Mouse (Mus musculus): ENCODE measurements around the gene Zscan12. TPM values are rescaled to one million over a fixed set of nuclear protein-coding genes. Genes with fewer than 3 reads are reported as not detected.

Gene Zscan12
- polyA plus RNA-seq, 2 experiments: 2.5 to 2.9 TPM

DNA sequence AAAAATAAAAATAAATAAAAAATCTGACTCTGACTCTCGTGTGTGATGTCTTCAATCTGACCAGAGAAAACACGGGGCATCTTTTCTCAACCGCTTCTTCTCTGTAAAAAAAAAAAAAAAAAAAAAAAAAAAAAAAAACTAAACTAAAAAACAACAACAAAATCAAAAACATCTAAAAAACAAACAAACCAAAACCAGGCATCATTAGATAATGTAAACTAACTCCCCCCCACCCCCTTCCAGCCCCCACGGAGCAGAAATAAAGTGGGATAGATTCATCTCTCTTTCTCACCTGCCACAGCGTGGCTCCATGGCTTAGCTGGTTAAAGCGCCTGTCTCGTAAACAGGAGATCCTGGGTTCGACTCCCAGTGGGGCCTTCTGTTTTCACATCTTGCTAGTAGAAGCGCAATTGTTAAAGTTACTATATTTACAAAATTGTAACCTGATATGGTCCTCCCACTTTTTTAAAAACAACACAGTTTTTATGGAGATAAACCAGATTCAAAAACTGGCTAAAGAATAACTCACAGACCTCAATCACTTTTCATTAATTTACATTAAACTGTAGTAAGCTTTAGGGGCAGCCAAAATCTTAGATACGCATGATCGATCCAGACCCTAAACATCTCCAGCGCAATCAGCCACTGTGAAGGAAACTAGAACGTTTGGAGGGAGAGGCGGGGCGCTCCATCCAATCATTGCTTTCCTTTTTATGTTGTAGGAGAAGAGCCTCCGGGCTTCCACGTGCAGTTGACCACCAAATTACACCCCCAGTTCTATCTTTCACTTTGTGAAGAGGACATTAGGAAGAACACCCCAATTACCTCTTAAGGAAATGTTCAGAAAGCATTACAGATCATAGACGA, 39.9 kb upstream of the Zscan12 start:
- Histone ChIP-seq H3K4me2 (ENCODE audit: low read depth) (peak overlapping the region; percentile 45), H3K4me3 (ENCODE audit: insufficient read depth in 1 of 2, low read depth in 2 of 2, low read length in 2 of 2) (peak overlapping the region in 1 of 2 experiments; percentile 9; a peak in 3 of 4 replicates), H3K9ac (replicated peaks) (no peak overlapping the region), H3K27ac (no peak overlapping the region), H3K9me3 (ENCODE audit: control insufficient read depth, low read length) (no peaks in the 10 kb centered on the region), H3K27me3 (ENCODE audit: control insufficient read depth, insufficient read depth, low read length) (peaks cover 4% of the 10 kb centered on the region; the same call in 1 of the 2 replicates), H3K36me3 (replicated peaks; ENCODE audit: control insufficient read depth, insufficient read depth, low read depth) (no peaks in the 10 kb centered on the region), H3K4me1 (replicated peaks; ENCODE audit: control insufficient read depth in 2 of 2, insufficient read depth in 2 of 2, low read length in 1 of 2) (peaks cover 3 to 4% of the 10 kb centered on the region in 2 experiments)
- TF ChIP-seq CTCF (IDR thresholded peaks at IDR 0.05; ENCODE audit: low read depth) (no peak), EP300 (IDR thresholded peaks at IDR 0.05; ENCODE audit: low read depth) (no peak)
- peak in 2 of 3 experiments; percentile 3 to 10 for DNase-seq (ENCODE audit: low read depth in 3 of 3, low spot score in 3 of 3)
- ATAC-seq (ENCODE audit: insufficient read depth): no peak
- 11% methylated on average over 18 of the region's 18 CpGs for WGBS (ENCODE audit: insufficient replicate concordance)

DNA sequence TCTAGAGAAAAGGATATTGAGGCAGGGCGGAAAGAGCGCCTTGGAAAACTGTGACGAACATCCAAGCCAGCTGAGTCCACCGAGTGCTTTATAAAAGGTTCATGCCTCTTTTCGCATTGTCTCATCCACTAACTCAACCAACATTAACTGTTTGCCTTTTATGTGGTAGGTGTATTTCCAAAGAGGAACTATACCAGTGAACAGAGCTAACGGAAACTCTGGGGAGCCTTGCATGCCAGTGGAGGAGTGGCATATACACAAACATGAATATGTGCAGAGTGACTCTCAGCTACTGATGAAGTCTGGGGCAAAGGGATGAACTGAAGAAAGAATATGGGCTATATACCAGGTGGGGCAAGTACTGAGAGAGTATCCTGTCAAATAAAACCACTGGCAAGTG, 39.2 kb upstream of the Zscan12 start:
- no peak overlapping the region for H3K4me3 ChIP-seq (ENCODE audit: insufficient read depth in 1 of 2, low read depth in 2 of 2, low read length in 2 of 2)

DNA sequence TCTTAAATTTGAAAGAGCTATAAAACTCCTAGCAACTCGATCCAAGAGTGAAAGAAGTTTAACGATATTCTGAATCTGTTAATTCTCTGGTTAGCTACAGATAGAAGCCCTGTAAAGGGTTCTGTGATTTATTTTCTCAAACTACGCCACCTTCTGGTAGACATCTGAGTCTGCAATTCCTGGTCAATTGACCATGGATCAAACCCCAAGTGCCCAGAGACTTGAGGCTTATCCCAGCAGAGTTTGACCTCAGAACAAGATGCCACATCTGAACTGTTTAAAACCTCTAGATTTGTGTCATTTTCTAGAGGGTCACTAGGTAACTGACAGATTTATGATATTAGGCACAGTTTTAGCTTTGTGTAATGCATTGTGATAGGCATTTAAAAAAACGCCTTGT, 36.4 kb upstream of the Zscan12 start:
- DNase-seq (ENCODE audit: low read depth in 3 of 3, low spot score in 3 of 3) (peak; percentile 12 to 33 (median 20)), ATAC-seq (ENCODE audit: insufficient read depth) (peak; percentile 58; the same call in 1 of the 2 replicates)
- H3K4me2 ChIP-seq (ENCODE audit: low read depth): peak overlapping the region; percentile 72
- H3K27me3 ChIP-seq (ENCODE audit: control insufficient read depth, insufficient read depth, low read length): peaks cover 4% of the 10 kb centered on the region; the same call in 1 of the 2 replicates
- no peak overlapping the region for H3K27ac ChIP-seq
- H3K4me1 ChIP-seq (replicated peaks; ENCODE audit: control insufficient read depth in 2 of 2, insufficient read depth in 2 of 2, low read length in 1 of 2): peaks cover 3 to 4% of the 10 kb centered on the region in 2 experiments
- no peak overlapping the region for H3K9ac ChIP-seq (replicated peaks)
- 3% methylated on average over 4 of the region's 4 CpGs for WGBS (ENCODE audit: insufficient replicate concordance)
- H3K36me3 ChIP-seq (replicated peaks; ENCODE audit: control insufficient read depth, insufficient read depth, low read depth): no peaks in the 10 kb centered on the region
- H3K9me3 ChIP-seq (ENCODE audit: control insufficient read depth, low read length): no peaks in the 10 kb centered on the region
- peak overlapping the region in 1 of 2 experiments; percentile 49; a peak in 1 of 4 replicates for H3K4me3 ChIP-seq (ENCODE audit: insufficient read depth in 1 of 2, low read depth in 2 of 2, low read length in 2 of 2)
- TF ChIP-seq CTCF (IDR thresholded peaks at IDR 0.05; ENCODE audit: low read depth) (peak; percentile 52), EP300 (IDR thresholded peaks at IDR 0.05; ENCODE audit: low read depth) (no peak)

More for the DNA sequence above, 39.2 kb upstream of the Zscan12 start:
- Histone ChIP-seq H3K4me2 (ENCODE audit: low read depth) (no peak overlapping the region), H3K9me3 (ENCODE audit: control insufficient read depth, low read length) (no peaks in the 10 kb centered on the region), H3K9ac (replicated peaks) (no peak overlapping the region), H3K36me3 (replicated peaks; ENCODE audit: control insufficient read depth, insufficient read depth, low read depth) (no peaks in the 10 kb centered on the region), H3K4me1 (replicated peaks; ENCODE audit: control insufficient read depth in 2 of 2, insufficient read depth in 2 of 2, low read length in 1 of 2) (peaks cover 3 to 4% of the 10 kb centered on the region in 2 experiments), H3K27me3 (ENCODE audit: control insufficient read depth, insufficient read depth, low read length) (peaks cover 4% of the 10 kb centered on the region; the same call in 1 of the 2 replicates), H3K27ac (no peak overlapping the region)
- no peak for ATAC-seq (ENCODE audit: insufficient read depth)
- 39% methylated on average over 6 of the region's 6 CpGs for WGBS (ENCODE audit: insufficient replicate concordance)
- TF ChIP-seq CTCF (IDR thresholded peaks at IDR 0.05; ENCODE audit: low read depth) (no peak), EP300 (IDR thresholded peaks at IDR 0.05; ENCODE audit: low read depth) (no peak)
- DNase-seq (ENCODE audit: low read depth in 3 of 3, low spot score in 3 of 3): no peak

DNA sequence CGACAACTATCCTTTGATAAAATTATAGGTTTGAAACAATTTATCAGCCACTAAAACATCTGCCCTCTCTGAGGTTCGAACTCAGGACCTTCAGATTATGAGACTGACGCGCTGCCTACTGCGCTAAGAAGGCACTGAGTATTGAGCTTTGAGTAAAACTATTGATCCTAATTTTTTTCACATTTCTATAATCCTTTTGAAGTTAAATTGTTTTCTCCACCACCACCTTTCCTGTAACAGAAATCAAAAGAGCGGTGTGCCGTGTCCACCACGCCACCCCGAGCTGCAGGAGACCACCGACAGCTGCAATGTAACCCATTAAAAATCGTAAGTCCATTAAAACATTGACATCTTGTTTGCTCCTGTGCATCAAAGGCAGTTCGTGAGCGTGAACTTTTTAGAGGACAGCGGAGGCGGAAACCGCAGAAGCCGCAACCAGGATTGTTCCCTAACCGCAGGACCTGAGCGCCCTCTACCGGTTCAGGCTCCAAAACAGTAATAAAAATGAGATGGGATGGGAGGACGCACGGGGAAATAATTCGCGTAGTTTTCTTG, 35.9 kb upstream of the Zscan12 start:
- no peaks in the 10 kb centered on the region for H3K9me3 ChIP-seq (ENCODE audit: control insufficient read depth, low read length)
- 1% methylated on average over 24 of the region's 24 CpGs for WGBS (ENCODE audit: insufficient replicate concordance)
- TF ChIP-seq CTCF (IDR thresholded peaks at IDR 0.05; ENCODE audit: low read depth) (peak; percentile 87), EP300 (IDR thresholded peaks at IDR 0.05; ENCODE audit: low read depth) (no peak)
- DNase-seq (ENCODE audit: low read depth in 3 of 3, low spot score in 3 of 3) (peak; percentile 57 to 61 (median 60)), ATAC-seq (ENCODE audit: insufficient read depth) (peak; percentile 77)
- no peaks in the 10 kb centered on the region for H3K36me3 ChIP-seq (replicated peaks; ENCODE audit: control insufficient read depth, insufficient read depth, low read depth)
- peak overlapping the region; percentile 72 for H3K4me2 ChIP-seq (ENCODE audit: low read depth)
- H3K27ac ChIP-seq: no peak overlapping the region
- peaks cover 3 to 4% of the 10 kb centered on the region in 2 experiments for H3K4me1 ChIP-seq (replicated peaks; ENCODE audit: control insufficient read depth in 2 of 2, insufficient read depth in 2 of 2, low read length in 1 of 2)
- peaks cover 4% of the 10 kb centered on the region; the same call in 1 of the 2 replicates for H3K27me3 ChIP-seq (ENCODE audit: control insufficient read depth, insufficient read depth, low read length)
- H3K4me3 ChIP-seq (ENCODE audit: insufficient read depth in 1 of 2, low read depth in 2 of 2, low read length in 2 of 2): peak overlapping the region; percentile 49 to 80
- no peak overlapping the region for H3K9ac ChIP-seq (replicated peaks)

DNA sequence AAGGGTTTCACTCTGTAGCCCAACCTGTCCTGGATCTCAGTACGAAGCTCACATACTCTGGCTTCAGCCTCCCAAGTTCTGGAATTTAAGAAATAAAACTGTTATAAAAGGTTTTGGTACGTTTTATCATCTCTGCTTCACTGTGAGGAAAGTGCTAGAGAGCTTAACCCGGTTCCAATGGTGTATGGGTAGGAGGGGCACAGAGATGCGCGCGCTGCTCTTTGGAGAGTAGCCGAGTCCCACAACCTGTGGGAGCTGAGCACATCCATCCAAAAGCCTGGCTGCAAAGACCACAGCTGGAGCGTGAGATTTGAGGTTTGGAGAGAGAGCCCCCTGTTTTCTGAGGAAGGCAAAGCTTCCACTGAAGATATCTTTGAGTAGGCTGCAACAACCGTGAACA, 35.2 kb upstream of the Zscan12 start:
- ATAC-seq (ENCODE audit: insufficient read depth) (no peak), DNase-seq (ENCODE audit: low read depth in 3 of 3, low spot score in 3 of 3) (peak in 1 of 3 experiments; percentile 7)
- Histone ChIP-seq H3K4me3 (ENCODE audit: insufficient read depth in 1 of 2, low read depth in 2 of 2, low read length in 2 of 2) (peak overlapping the region; percentile 49 to 80; a peak in 3 of 4 replicates), H3K9ac (replicated peaks) (peak overlapping the region; percentile 34; the same call in 1 of the 2 replicates), H3K4me2 (ENCODE audit: low read depth) (peak overlapping the region; percentile 72), H3K27ac (no peak overlapping the region), H3K9me3 (ENCODE audit: control insufficient read depth, low read length) (no peaks in the 10 kb centered on the region), H3K4me1 (replicated peaks; ENCODE audit: control insufficient read depth in 2 of 2, insufficient read depth in 2 of 2, low read length in 1 of 2) (peaks cover 3 to 4% of the 10 kb centered on the region in 2 experiments), H3K27me3 (ENCODE audit: control insufficient read depth, insufficient read depth, low read length) (peaks cover 4% of the 10 kb centered on the region; the same call in 1 of the 2 replicates), H3K36me3 (replicated peaks; ENCODE audit: control insufficient read depth, insufficient read depth, low read depth) (no peaks in the 10 kb centered on the region)
- TF ChIP-seq CTCF (IDR thresholded peaks at IDR 0.05; ENCODE audit: low read depth): no peak
- TF ChIP-seq EP300 (IDR thresholded peaks at IDR 0.05; ENCODE audit: low read depth): no peak
- WGBS (ENCODE audit: insufficient replicate concordance): 2% methylated on average over 9 of the region's 9 CpGs

Data from liver, embryonic 14.5 days (tissue).